Mouse (Mus musculus) kidney, adult 11 months (tissue): Measurements from ENCODE around the gene Fbxo36.

ENCODE experiments used
- DNase-seq: peaks from one replicate; pipeline ENCODE4 v3.0.0; 2022

Fbxo36 gene

GRCm38 (mm10) chr1:84897364-84897763, 57.7 kb downstream of the Fbxo36 start:
- no peak for DNase-seq

GRCm38 (mm10) chr1:84899156-84899555, 59.5 kb downstream of the Fbxo36 start:
- no peak for DNase-seq

GRCm38 (mm10) chr1:84904467-84904866, 64.8 kb downstream of the Fbxo36 start:
- DNase-seq, result no peak

GRCm38 (mm10) chr1:84910177-84910804, 70.7 kb downstream of the Fbxo36 start:
- DNase-seq, result no peak

- no peak for DNase-seq
Observed at GRCm38 (mm10) chr1:84912571-84912970, 72.9 kb downstream of the Fbxo36 start.

- DNase-seq, result no peak
Observed at GRCm38 (mm10) chr1:84915010-84915409, 75.4 kb downstream of the Fbxo36 start.

GRCm38 (mm10) chr1:84918865-84919264, 79.2 kb downstream of the Fbxo36 start:
- DNase-seq, result no peak

GRCm38 (mm10) chr1:84923432-84923831, 83.8 kb downstream of the Fbxo36 start:
- DNase-seq, result no peak

- no peak for DNase-seq
Observed at GRCm38 (mm10) chr1:84924134-84924533, 84.5 kb downstream of the Fbxo36 start.

- DNase-seq, result no peak
Observed at GRCm38 (mm10) chr1:84925599-84925998, 86.0 kb downstream of the Fbxo36 start.

GRCm38 (mm10) chr1:84933472-84934150, 94.0 kb downstream of the Fbxo36 start:
- peak; percentile 77 for DNase-seq

- no peak for DNase-seq
Observed at GRCm38 (mm10) chr1:84934151-84934502, 94.5 kb downstream of the Fbxo36 start.

- peak; percentile 37 for DNase-seq
Observed at GRCm38 (mm10) chr1:84934503-84935333, 95.1 kb downstream of the Fbxo36 start, which contains the start of gene Slc16a14. Gene Slc16a14 (minus strand): TSS chr1:84935134.

GRCm38 (mm10) chr1:84935668-84936067, 96.0 kb downstream of the Fbxo36 start:
- peak; percentile 64 for DNase-seq

GRCm38 (mm10) chr1:84936716-84937510, 97.3 kb downstream of the Fbxo36 start:
- DNase-seq, result no peak

- DNase-seq, result no peak
Observed at GRCm38 (mm10) chr1:84939466-84939865, 99.8 kb downstream of the Fbxo36 start.

GRCm38 (mm10) chr1:84940322-84940721, 100.7 kb downstream of the Fbxo36 start:
- DNase-seq, result no peak

- no peak for DNase-seq
Observed at GRCm38 (mm10) chr1:84942666-84943065, 103.0 kb downstream of the Fbxo36 start.

GRCm38 (mm10) chr1:84943549-84943948, 103.9 kb downstream of the Fbxo36 start:
- DNase-seq, result no peak

GRCm38 (mm10) chr1:84945950-84946349, 106.3 kb downstream of the Fbxo36 start:
- DNase-seq, result peak; percentile 56

GRCm38 (mm10) chr1:84947390-84947789, 107.7 kb downstream of the Fbxo36 start:
- DNase-seq, result peak; percentile 87
